Mouse (Mus musculus) thymus, adult 2 months (tissue): ENCODE measurements at regions not wholly inside any gene's neighbourhood (a gene's known extent, or its start where the extent isn't known, plus 50 kb on each side); places are given as distances from the start of the nearest gene placed in this dataset.

Experiments used
- DNase-seq: peaks from one replicate; pipeline ENCODE4 v3.0.0; 2021
- H3K27ac ChIP-seq: fragments of 200-500 bp; 2 replicates; pipeline ENCODE4 v1.5.1; 2012; ENCODE audit warnings: low read length, control low read depth; ENCODE audit not compliant: control insufficient read depth, insufficient read depth
- H3K27me3 ChIP-seq: fragments of 200-500 bp; 2 replicates; pipeline ENCODE4 v1.6.1; 2012; ENCODE audit warnings: mild to moderate bottlenecking, low read length, moderate library complexity, mixed read lengths; ENCODE audit not compliant: control insufficient read depth, insufficient read depth
- H3K36me3 ChIP-seq: fragments of 200-500 bp; 2 replicates; pipeline ENCODE4 v1.6.1; 2012; ENCODE audit warnings: mild to moderate bottlenecking, low read length, moderate library complexity; ENCODE audit not compliant: control insufficient read depth, insufficient read depth
- H3K4me1 ChIP-seq: fragments of 200-500 bp; replicated peaks from 2 replicates; pipeline ENCODE4 v1.6.1; 2012; ENCODE audit warnings: low read length; ENCODE audit not compliant: control insufficient read depth, insufficient read depth
- H3K4me3 ChIP-seq: fragments of 200-500 bp; 2 replicates; pipeline ENCODE4 v1.5.1; 2012; ENCODE audit warnings: mild to moderate bottlenecking, low read length, control low read depth, moderate library complexity; ENCODE audit not compliant: control insufficient read depth, insufficient read depth
- CTCF ChIP-seq: fragments of 200-500 bp; IDR thresholded peaks from 2 replicates; pipeline ENCODE4 v1.5.1; 2012; ENCODE audit warnings: mild to moderate bottlenecking, control low read depth, low read length, moderate library complexity, borderline replicate concordance; ENCODE audit not compliant: control insufficient read depth, poor library complexity, insufficient read depth; ENCODE audit errors: extremely low read depth
- POLR2A ChIP-seq: fragments of 200-500 bp; IDR thresholded peaks from 2 replicates; pipeline ENCODE4 v1.6.1; 2012; ENCODE audit warnings: mild to moderate bottlenecking, low read length, control low read depth, moderate library complexity; ENCODE audit not compliant: control insufficient read depth, poor library complexity, insufficient read depth; ENCODE audit errors: extremely low read depth
- WGBS: fragments of 180-500 bp; shearing (Covaris S2); methylation state at CpG from one replicate; pipeline ENCODE4 v1.1.7; 2018; 5-methylcytosine and 5-hydroxymethylcytosine counted together

- WGBS, result 91% methylated on average over 8 of the region's 8 CpGs
- H3K36me3 ChIP-seq, result no peaks in the 10 kb centered on the region
- no peak for DNase-seq
- no peak overlapping the region for H3K4me3 ChIP-seq
- no peaks in the 10 kb centered on the region for H3K4me1 ChIP-seq
- TF ChIP-seq POLR2A (no peak), CTCF (no peak)
- no peak overlapping the region for H3K27ac ChIP-seq
- no peaks in the 10 kb centered on the region for H3K27me3 ChIP-seq
Measured at GRCm38 (mm10) chr12:16268621-16269165, 342.1 kb downstream of the Lpin1 start.

GRCm38 (mm10) chr12:16261465-16261864 lies 349.3 kb downstream of the Lpin1 start:
- Histone ChIP-seq H3K36me3 (no peaks in the 10 kb centered on the region), H3K4me1 (peaks cover 2% of the 10 kb centered on the region; the same call in 1 of the 2 replicates), H3K27me3 (no peaks in the 10 kb centered on the region), H3K27ac (no peak overlapping the region), H3K4me3 (no peak overlapping the region)
- DNase-seq, result no peak
- TF ChIP-seq CTCF, result no peak
- no peak for TF ChIP-seq POLR2A
- WGBS, result 93% methylated on average over 4 of the region's 4 CpGs

- H3K36me3 ChIP-seq, result no peaks in the 10 kb centered on the region
- no peak overlapping the region for H3K4me3 ChIP-seq
- peaks cover 2% of the 10 kb centered on the region; the same call in 1 of the 2 replicates for H3K4me1 ChIP-seq
- DNase-seq, result no peak
- H3K27me3 ChIP-seq, result no peaks in the 10 kb centered on the region
- no peak overlapping the region for H3K27ac ChIP-seq
- no peak for TF ChIP-seq CTCF
- 75% methylated on average over 8 of the region's 8 CpGs for WGBS
Measured at GRCm38 (mm10) chr12:16260981-16261380, 349.8 kb downstream of the Lpin1 start.

GRCm38 (mm10) chr12:16260501-16260900 lies 350.3 kb downstream of the Lpin1 start:
- DNase-seq, result no peak
- 95% methylated on average over 2 of the region's 2 CpGs for WGBS
- Histone ChIP-seq H3K27me3 (no peaks in the 10 kb centered on the region), H3K36me3 (no peaks in the 10 kb centered on the region), H3K27ac (no peak overlapping the region), H3K4me1 (peaks cover 2% of the 10 kb centered on the region; the same call in 1 of the 2 replicates), H3K4me3 (no peak overlapping the region)
- TF ChIP-seq POLR2A, result no peak
- TF ChIP-seq CTCF, result no peak

- Histone ChIP-seq H3K36me3 (no peaks in the 10 kb centered on the region), H3K4me3 (no peak overlapping the region), H3K4me1 (no peaks in the 10 kb centered on the region), H3K27ac (no peak overlapping the region), H3K27me3 (no peaks in the 10 kb centered on the region)
- no peak for TF ChIP-seq CTCF
- no peak for TF ChIP-seq POLR2A
- 84% methylated on average over 1 of the region's 1 CpGs for WGBS
- no peak for DNase-seq
Measured at GRCm38 (mm10) chr12:16250621-16251020, 360.1 kb downstream of the Lpin1 start.

- Histone ChIP-seq H3K4me3 (no peak overlapping the region), H3K27me3 (no peaks in the 10 kb centered on the region), H3K27ac (no peak overlapping the region), H3K4me1 (no peaks in the 10 kb centered on the region), H3K36me3 (no peaks in the 10 kb centered on the region)
- TF ChIP-seq CTCF (no peak), POLR2A (no peak)
- DNase-seq, result no peak
- WGBS, result 98% methylated on average over 5 of the region's 5 CpGs
Measured at GRCm38 (mm10) chr12:16250096-16250495, 360.7 kb downstream of the Lpin1 start.

GRCm38 (mm10) chr12:16239792-16240191 lies 371.0 kb downstream of the Lpin1 start:
- Histone ChIP-seq H3K4me1 (no peaks in the 10 kb centered on the region), H3K36me3 (no peaks in the 10 kb centered on the region), H3K27me3 (no peaks in the 10 kb centered on the region), H3K4me3 (no peak overlapping the region), H3K27ac (no peak overlapping the region)
- no peak for TF ChIP-seq CTCF
- TF ChIP-seq POLR2A, result no peak
- 84% methylated on average over 5 of the region's 5 CpGs for WGBS
- no peak for DNase-seq
